Mouse (Mus musculus) large intestine, adult 2 months (tissue): ENCODE results near the gene Dlx4. TPM values are rescaled to one million over a fixed set of nuclear protein-coding genes. Genes with fewer than 3 reads are reported as not detected.

ENCODE experiments used
- DNase-seq: peaks from one replicate; pipeline ENCODE4 v3.0.0-alpha.2; 2012; ENCODE audit warnings: low read depth, low spot score
- WGBS: fragments of 180-500 bp; shearing (Covaris S2); methylation state at CpG from one replicate; pipeline ENCODE4 v1.1.7; 2018; 5-methylcytosine and 5-hydroxymethylcytosine counted together
- polyA plus RNA-seq: library from polyadenylated mRNA; depleted of rRNA; stranded (reverse); fragments of >200 nt; gene quantifications from 2 replicates; pipeline ENCODE4 v1.2.3, GENCODE M21; 2012

Dlx4 gene
- polyA plus RNA-seq, 1 experiment = not detected

DNA sequence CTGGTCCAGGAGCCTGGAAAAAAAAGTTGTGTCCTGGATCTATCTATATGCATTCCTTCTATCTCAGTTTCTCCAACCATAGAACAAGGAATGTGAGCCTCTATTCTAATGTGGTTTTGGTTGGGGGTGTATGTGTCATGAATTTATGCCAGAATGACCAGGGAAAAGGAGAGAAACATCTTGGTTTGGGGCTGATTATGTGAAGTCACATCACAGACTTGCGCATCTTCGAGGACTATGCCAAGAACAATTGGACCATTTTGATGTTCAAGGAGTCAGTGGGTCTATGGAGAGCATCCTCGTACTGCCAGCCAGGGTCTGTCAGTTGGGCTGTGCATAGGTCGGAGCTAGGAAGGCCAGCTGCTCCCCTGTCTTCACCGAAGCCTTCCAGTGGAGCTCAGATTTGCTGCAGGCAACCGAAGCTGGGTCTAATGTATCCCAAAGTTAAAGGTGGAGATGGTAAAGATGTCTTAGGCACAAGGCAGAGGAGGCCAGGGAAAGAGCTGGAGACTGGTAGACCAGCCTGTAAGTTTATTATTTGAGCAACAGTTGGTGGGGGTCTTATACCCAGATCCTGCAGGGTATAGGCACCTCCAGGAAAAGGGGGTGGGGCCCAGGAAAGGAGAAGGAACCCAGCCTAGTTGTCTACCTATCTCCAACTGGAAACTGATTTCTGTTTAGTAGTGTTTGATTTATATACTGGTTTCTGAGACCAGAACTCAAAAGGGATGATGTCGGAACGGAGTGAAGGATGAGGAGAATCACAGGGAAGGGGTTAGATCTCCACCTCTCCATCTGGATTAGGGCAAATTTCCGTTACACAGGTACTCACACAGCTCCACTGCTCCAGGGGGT lies 1.7 kb downstream of the Dlx4 start:
- 19% methylated on average over 9 of the region's 9 CpGs for WGBS
- DNase-seq = no peak

- no peak for DNase-seq
- 15% methylated on average over 4 of the region's 4 CpGs for WGBS
These were observed 2.4 kb downstream of the Dlx4 start for GRCm38 (mm10) chr11:95143663-95144062.

- DNase-seq = no peak
- whole genome bisulfite sequencing = 3% methylated on average over 39 of the region's 39 CpGs
These were observed 3.0 kb downstream of the Dlx4 start for GRCm38 (mm10) chr11:95142980-95143575.

GRCm38 (mm10) chr11:95142258-95142657 lies 3.8 kb downstream of the Dlx4 start:
- 26% methylated on average over 10 of the region's 10 CpGs for WGBS
- DNase-seq = no peak

DNA sequence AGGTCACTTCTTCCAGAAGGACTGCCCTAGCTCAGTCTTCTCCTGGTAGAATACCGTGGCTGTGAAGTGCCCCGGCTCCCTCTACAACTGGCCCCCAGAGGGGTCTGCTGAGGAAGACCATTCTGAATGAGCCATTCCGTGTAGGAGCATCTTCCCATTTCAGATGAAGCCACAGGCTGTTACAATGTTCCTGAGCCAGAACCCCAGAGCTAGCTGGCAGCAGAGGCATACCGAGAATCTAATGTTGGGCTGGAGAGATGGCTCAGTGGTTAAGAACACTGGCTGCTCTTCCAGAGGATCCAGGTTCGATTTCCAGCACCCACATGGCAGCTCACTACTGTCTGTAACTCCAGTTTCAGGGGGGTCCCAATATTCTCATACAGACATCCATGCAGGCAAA lies 6.2 kb downstream of the Dlx4 start:
- no peak for DNase-seq
- whole genome bisulfite sequencing = 60% methylated on average over 5 of the region's 5 CpGs

DNA sequence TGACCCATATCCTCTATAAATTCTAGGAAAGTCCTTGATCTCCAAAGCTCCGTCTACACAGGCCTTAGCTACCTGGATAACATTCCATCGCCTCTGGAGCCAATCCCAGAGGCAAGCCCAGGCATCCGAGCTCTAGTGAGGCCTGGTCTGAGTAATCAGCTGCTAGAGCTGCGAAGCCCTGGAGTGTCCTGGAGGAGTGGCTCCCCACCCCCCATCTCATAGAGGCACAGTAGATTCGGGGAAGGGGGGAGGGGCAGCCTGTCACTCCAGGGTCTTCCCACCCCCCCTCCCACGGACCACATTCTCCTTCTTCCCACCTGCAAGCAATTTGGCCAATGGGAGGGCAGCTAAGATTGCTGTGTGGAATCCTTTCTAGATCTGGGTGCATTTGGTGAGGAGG lies 8.8 kb downstream of the Dlx4 start:
- WGBS = 34% methylated on average over 6 of the region's 6 CpGs
- DNase-seq = no peak

DNA sequence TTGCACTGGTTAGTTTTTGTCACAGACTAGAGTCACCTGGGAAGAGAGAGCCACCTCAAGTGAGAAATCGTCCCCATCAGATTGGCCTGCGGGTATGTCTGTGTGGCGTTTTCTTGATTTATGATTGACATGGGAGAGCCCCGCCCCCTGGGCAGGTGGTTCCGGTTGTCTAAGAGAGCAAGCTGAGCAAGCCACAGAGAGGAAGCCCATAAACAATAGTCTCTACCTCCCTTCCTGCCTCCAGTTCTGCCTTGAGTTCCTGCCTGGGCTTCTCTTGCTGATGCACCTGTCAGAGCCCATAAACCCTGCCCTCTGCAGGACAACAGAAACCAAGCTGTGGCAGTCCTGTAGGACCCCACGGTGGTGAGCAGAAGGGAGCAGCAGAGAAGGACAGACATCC lies 12.7 kb downstream of the Dlx4 start:
- 32% methylated on average over 6 of the region's 6 CpGs for WGBS
- DNase-seq = no peak

DNA sequence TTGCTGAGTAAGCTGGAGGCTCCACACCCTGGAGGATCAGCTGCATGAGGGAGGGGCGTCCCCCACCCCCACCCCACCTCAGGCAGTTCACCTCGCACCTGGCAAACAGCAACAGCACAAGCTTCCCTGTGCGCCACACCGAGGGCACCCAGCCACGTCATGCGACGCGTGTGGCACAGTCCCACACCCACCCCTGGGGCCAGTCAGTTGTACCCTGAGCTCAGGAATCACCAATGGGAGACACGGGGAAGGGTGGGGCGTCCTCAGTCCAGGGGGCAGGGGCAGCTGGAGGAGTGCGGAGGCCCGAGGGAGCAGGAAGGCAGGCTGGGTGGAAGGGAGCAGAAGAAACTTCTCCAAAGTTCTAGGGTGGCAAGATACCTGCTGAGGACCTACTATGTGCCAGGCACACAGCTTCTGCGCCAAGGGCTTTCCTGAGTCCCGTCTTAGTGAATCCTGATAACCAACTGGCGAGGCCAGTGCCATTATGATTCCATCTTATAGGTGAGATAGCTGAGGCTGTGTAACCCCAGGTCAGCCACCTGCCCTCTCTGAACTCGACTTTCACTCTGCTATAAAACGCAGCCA lies 15.3 kb downstream of the Dlx4 start:
- 44% methylated on average over 17 of the region's 17 CpGs for WGBS
- no peak for DNase-seq

DNA sequence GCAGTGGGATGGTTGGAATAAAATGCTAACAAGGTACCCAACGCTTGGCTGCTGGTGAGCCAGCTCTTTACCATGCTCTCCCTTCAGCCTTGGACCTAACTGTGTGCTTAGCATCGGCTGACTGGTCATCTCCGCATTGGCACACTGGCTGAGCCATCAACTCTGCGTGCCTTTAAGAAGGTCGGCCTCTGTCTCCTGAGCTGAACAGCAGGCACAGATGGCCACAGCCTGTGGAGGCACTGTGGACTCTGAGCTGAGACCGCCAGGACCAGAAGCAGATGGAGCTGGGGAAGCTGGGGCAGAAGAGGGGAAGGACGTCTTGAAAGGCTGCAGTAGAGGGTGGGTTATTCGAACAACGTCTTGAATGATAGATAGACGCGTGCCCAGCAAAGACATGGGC lies 17.7 kb downstream of the Dlx4 start:
- DNase-seq = no peak
- WGBS = 64% methylated on average over 11 of the region's 11 CpGs

- DNase-seq = no peak
- WGBS = under 1% methylated on average over 20 of the region's 20 CpGs
These were observed 19.5 kb downstream of the Dlx4 start for GRCm38 (mm10) chr11:95126272-95127245.

DNA sequence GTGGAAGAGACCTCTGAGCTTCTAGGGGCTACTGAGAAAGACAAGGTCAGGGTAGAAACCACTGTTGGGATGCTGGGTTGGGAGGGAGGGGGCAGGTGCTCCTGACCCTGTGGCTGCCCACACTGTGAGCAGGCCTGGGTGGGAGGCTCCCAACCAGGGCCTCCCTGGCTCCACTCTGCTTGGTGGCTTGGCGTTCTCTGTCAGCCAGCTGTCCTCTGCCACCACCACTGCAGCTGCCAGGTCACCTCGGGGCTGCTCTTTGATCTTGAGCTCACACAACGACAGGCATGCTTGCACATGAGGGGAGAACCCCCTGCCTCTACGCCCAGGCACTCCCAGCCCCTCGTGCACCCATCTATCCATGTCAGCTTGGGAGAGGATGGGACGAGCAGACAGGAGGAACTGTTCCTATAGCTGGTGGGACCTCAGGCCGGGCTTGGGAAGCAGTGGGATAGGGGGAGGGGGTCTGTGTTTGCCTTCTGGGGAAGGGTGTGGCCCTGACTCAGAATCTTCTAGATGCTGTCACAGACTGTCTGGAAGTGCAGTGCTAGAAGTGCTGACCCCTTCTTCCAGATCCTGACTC lies 20.6 kb downstream of the Dlx4 start:
- WGBS = 50% methylated on average over 7 of the region's 7 CpGs
- DNase-seq = no peak

GRCm38 (mm10) chr11:95122100-95122489 lies 24.0 kb downstream of the Dlx4 start:
- no peak for DNase-seq
- 65% methylated on average over 6 of the region's 6 CpGs for WGBS

GRCm38 (mm10) chr11:95121161-95122099 lies 24.6 kb downstream of the Dlx4 start:
- no peak for DNase-seq
- 4% methylated on average over 63 of the region's 63 CpGs for WGBS

GRCm38 (mm10) chr11:95120633-95121020 lies 25.4 kb downstream of the Dlx4 start:
- no peak for DNase-seq
- 5% methylated on average over 21 of the region's 21 CpGs for WGBS

DNA sequence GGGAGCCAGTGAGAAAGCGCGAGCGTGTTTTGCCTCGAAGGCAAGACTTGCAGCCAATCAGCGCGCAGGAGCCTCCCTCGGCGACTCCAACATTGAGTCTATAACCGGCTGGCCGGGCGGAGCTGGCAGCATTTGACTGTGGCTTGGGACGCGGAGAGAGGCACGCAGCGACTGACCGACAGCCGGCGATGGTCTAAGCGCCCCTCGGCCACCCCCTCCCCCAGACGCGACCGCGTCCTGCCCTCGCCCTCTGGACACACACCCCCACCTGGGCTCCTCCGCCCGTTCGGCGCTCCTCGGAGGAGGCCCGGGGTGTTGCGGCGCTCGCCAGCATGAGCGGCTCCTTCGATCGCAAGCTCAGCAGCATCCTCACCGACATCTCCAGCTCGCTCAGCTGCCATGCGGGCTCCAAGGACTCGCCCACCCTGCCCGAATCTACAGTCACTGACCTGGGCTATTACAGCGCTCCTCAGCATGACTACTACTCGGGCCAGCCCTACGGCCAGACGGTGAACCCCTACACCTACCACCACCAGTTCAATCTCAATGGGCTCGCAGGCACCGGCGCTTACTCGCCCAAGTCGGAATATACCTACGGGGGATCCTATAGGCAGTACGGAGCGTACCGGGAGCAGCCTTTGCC lies 26.0 kb downstream of the Dlx4 start, which contains the start of gene Dlx3:
Gene Dlx3 (plus strand): TSS at position 130 of the 643 bp plus-strand sequence.
- WGBS = 2% methylated on average over 55 of the region's 55 CpGs
- DNase-seq = no peak

DNA sequence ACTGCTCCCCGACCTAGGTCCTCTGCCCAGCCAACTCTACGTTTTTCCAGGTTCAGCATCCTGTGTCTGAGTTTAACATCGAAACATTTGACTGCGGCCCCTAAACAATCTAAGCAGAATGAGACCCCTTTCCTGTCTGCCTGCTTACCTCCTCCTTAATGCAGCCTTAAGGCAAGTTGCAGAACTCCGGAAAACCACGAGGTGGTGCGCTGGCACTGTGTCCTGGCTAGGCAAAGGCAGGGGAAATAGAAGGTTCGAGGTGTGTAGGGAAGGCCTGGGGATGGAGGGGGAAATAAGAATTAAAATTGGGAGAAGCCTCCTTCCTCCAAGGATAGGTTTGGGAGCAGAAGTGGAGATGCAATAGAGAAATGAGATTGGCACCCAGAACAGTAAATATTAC lies 27.6 kb downstream of the Dlx4 start:
- WGBS = 5% methylated on average over 8 of the region's 8 CpGs
- no peak for DNase-seq

DNA sequence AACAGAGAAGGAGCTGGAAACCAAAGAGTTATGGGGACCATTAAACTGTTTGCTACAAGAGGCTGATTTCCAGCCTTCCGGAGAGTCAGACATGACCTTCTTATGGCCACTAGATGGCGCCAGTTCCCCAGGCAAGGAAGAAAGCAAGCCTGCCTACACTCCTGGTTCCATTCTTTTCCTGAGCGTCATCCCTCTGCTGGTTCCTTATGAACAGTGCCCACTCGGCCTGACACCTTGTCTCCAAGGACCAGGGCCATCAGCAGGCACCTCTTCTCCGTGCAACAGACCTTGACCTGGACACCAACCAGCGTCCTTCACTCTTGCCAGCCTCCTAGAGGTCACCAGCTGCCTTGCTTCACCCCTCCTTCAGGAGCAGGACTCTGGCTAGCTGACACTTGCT lies 29.0 kb downstream of the Dlx4 start:
- peak; percentile 54 for DNase-seq
- 1% methylated on average over 6 of the region's 6 CpGs for WGBS

GRCm38 (mm10) chr11:95110081-95110480 lies 36.0 kb downstream of the Dlx4 start:
- 83% methylated on average over 7 of the region's 7 CpGs for WGBS
- no peak for DNase-seq
